Mouse (Mus musculus): ENCODE measurements around the gene Cadm3.

DNA sequence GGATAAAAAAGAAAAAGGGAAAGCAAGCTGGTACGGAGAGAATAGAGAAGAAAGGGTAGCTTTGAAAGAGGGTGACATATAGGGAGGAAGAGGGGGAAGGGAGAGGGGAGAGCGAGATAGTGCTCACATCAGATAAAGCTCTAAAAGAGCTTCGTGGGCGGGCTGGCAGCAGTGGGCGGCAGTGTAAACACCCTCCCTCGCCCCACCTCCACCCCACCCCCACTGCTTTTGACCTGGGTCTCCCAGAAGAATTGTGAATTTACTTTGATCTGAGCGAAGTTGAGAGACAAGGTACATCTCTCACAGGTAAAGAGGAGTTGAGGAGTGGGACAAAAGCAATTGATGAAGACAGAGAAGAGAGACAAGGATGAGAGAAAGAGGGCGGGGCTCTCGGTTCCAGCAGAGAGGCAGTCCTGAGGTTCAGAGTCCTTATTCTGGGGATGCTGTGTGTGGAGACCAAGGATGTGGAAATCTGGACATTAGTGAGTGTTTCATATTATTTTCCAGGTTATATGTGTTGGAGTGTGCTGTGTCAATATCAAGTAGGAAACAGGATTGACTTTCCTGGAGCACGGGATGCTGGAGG, 17.0 kb downstream of the Cadm3 start, which contains the start of gene Aim2:
- no peak for TF ChIP-seq CTCF (conservative IDR thresholded peaks at IDR 0.05 in 1 of 2, IDR thresholded peaks at IDR 0.05 in 1 of 2; ENCODE audit: low read depth in 2 of 2, low read length in 2 of 2)
- no peak for TF ChIP-seq POLR2A (IDR thresholded peaks at IDR 0.05; ENCODE audit: low read depth, low read length)
- no peak for TF ChIP-seq POLR2AphosphoS2 (IDR thresholded peaks at IDR 0.05; ENCODE audit: low read depth, low read length)
- TF ChIP-seq EP300 (IDR thresholded peaks at IDR 0.05; ENCODE audit: low read length), result no peak
- TF ChIP-seq KAT2A (IDR thresholded peaks at IDR 0.05; ENCODE audit: insufficient replicate concordance, low read length), result no peak
- TF ChIP-seq TBP (conservative IDR thresholded peaks at IDR 0.05; ENCODE audit: low read depth, low read length), result no peak
- TF ChIP-seq USF1 (IDR thresholded peaks at IDR 0.05; ENCODE audit: low read depth, low read length), result no peak
- no peak for TF ChIP-seq ZNF384 (IDR thresholded peaks at IDR 0.05; ENCODE audit: low read depth, low read length)
